Mouse (Mus musculus) midbrain, embryonic 12.5 days (tissue): ENCODE data around the gene Tpcn1. TPM values are rescaled to one million over a fixed set of nuclear protein-coding genes. Genes with fewer than 3 reads are reported as not detected.

Experiments
- ATAC-seq: fragments of 200-750 bp; cut with Nextera tagmentation; 2 replicates; pipeline ENCODE4 v1.8.0; 2017; ENCODE audit warnings: low read depth, moderate TSS enrichment, moderate library complexity; ENCODE audit not compliant: low FRiP score
- H3K27ac ChIP-seq: fragments of 300-500 bp; sonication (generic); replicated peaks from 2 replicates; pipeline ENCODE4 v1.5.1; 2016; ENCODE audit warnings: mild to moderate bottlenecking
- H3K27me3 ChIP-seq: fragments of 300-500 bp; sonication (generic); 2 replicates; pipeline ENCODE4 v1.6.1; 2016; ENCODE audit warnings: mild to moderate bottlenecking
- H3K36me3 ChIP-seq: fragments of 300-500 bp; sonication (generic); 2 replicates; pipeline ENCODE4 v1.6.1; 2016
- H3K4me1 ChIP-seq: fragments of 300-500 bp; sonication (generic); 2 replicates; pipeline ENCODE4 v1.6.1; 2016
- H3K4me2 ChIP-seq: fragments of 300-500 bp; sonication (generic); replicated peaks from 2 replicates; pipeline ENCODE4 v1.6.1; 2016; ENCODE audit warnings: mild to moderate bottlenecking, moderate library complexity
- H3K4me3 ChIP-seq: fragments of 300-500 bp; sonication (generic); 2 replicates; pipeline ENCODE4 v1.5.1; 2016; ENCODE audit warnings: mild to moderate bottlenecking
- H3K9ac ChIP-seq: fragments of 300-500 bp; sonication (generic); replicated peaks from 2 replicates; pipeline ENCODE4 v1.6.1; 2016; ENCODE audit warnings: mild to moderate bottlenecking, moderate library complexity
- H3K9me3 ChIP-seq: fragments of 300-500 bp; sonication (generic); 2 replicates; pipeline ENCODE4 v1.6.1; 2016; ENCODE audit warnings: mild to moderate bottlenecking
- WGBS: fragments of 180-500 bp; shearing (Covaris S2); methylation state at CpG from one replicate; pipeline ENCODE4 v1.1.7; 2016; 5-methylcytosine and 5-hydroxymethylcytosine counted together
- polyA plus RNA-seq: library from polyadenylated mRNA; unstranded; fragments of >200 nt; fragmentation: Nextera tagmentation; extraction: Ambion mirVana; gene quantifications from 2 replicates; pipeline ENCODE4 v1.2.1, GENCODE M21; 2016

The Tpcn1 gene
- polyA plus RNA-seq, 1 experiment from 2014 or later: 14.2 TPM

GRCm38 (mm10) chr5:120563914-120564311 lies 24.6 kb downstream of the Tpcn1 start:
- H3K9me3 ChIP-seq: no peaks in the 10 kb centered on the region
- peak overlapping the region; percentile 46; the same call in 1 of the 2 replicates for H3K27ac ChIP-seq
- peaks cover 79% of the 10 kb centered on the region for H3K4me1 ChIP-seq
- H3K4me2 ChIP-seq: no peak overlapping the region
- no peaks in the 10 kb centered on the region for H3K36me3 ChIP-seq
- no peak overlapping the region for H3K4me3 ChIP-seq
- WGBS: 46% methylated on average over 4 of the region's 4 CpGs
- H3K27me3 ChIP-seq: no peaks in the 10 kb centered on the region
- no peak for ATAC-seq
- no peak overlapping the region for H3K9ac ChIP-seq

- no peak overlapping the region for H3K4me2 ChIP-seq
- no peaks in the 10 kb centered on the region for H3K9me3 ChIP-seq
- no peaks in the 10 kb centered on the region for H3K36me3 ChIP-seq
- WGBS: 60% methylated on average over 28 of the region's 28 CpGs
- peaks cover 79% of the 10 kb centered on the region for H3K4me1 ChIP-seq
- no peaks in the 10 kb centered on the region for H3K27me3 ChIP-seq
- no peak for ATAC-seq
- no peak overlapping the region for H3K4me3 ChIP-seq
- peak overlapping the region; percentile 56 for H3K27ac ChIP-seq
- no peak overlapping the region for H3K9ac ChIP-seq
These were observed 25.2 kb downstream of the Tpcn1 start for GRCm38 (mm10) chr5:120562956-120563913.

- Histone ChIP-seq H3K27me3 (no peaks in the 10 kb centered on the region), H3K36me3 (peaks cover 3% of the 10 kb centered on the region), H3K4me2 (peak overlapping the region; percentile 16; the same call in 1 of the 2 replicates), H3K9me3 (no peaks in the 10 kb centered on the region), H3K4me3 (no peak overlapping the region), H3K27ac (peak overlapping the region; percentile 66), H3K9ac (no peak overlapping the region), H3K4me1 (peaks cover 54% of the 10 kb centered on the region)
- ATAC-seq: peak; percentile 73
- WGBS: 17% methylated on average over 16 of the region's 16 CpGs
These were observed 27.7 kb downstream of the Tpcn1 start for GRCm38 (mm10) chr5:120560616-120561311.

GRCm38 (mm10) chr5:120560129-120560615 lies 28.3 kb downstream of the Tpcn1 start:
- ATAC-seq: no peak
- no peaks in the 10 kb centered on the region for H3K27me3 ChIP-seq
- no peak overlapping the region for H3K4me2 ChIP-seq
- 0 out of 2 replicates have a peak overlapping the region, but pooled peaks have one; percentile 20 for H3K9ac ChIP-seq
- H3K9me3 ChIP-seq: no peaks in the 10 kb centered on the region
- no peak overlapping the region for H3K4me3 ChIP-seq
- WGBS: 73% methylated on average over 9 of the region's 9 CpGs
- H3K27ac ChIP-seq: peak overlapping the region; percentile 66
- peaks cover 8% of the 10 kb centered on the region for H3K36me3 ChIP-seq
- peaks cover 48% of the 10 kb centered on the region for H3K4me1 ChIP-seq

GRCm38 (mm10) chr5:120558762-120559161 lies 29.7 kb downstream of the Tpcn1 start:
- no peak overlapping the region for H3K9ac ChIP-seq
- 81% methylated on average over 14 of the region's 14 CpGs for WGBS
- no peak for ATAC-seq
- H3K4me2 ChIP-seq: no peak overlapping the region
- peaks cover 36% of the 10 kb centered on the region for H3K4me1 ChIP-seq
- peaks cover 20% of the 10 kb centered on the region for H3K36me3 ChIP-seq
- no peak overlapping the region for H3K4me3 ChIP-seq
- no peaks in the 10 kb centered on the region for H3K9me3 ChIP-seq
- no peak overlapping the region for H3K27ac ChIP-seq
- no peaks in the 10 kb centered on the region for H3K27me3 ChIP-seq

- Histone ChIP-seq H3K4me1 (peaks cover 29% of the 10 kb centered on the region), H3K27ac (no peak overlapping the region), H3K36me3 (peaks cover 27% of the 10 kb centered on the region), H3K4me2 (no peak overlapping the region), H3K4me3 (no peak overlapping the region), H3K9me3 (no peaks in the 10 kb centered on the region), H3K27me3 (no peaks in the 10 kb centered on the region), H3K9ac (no peak overlapping the region)
- 76% methylated on average over 8 of the region's 8 CpGs for WGBS
- no peak for ATAC-seq
These were observed 30.4 kb downstream of the Tpcn1 start for GRCm38 (mm10) chr5:120558041-120558440.

GRCm38 (mm10) chr5:120555871-120556270 lies 32.6 kb downstream of the Tpcn1 start:
- no peaks in the 10 kb centered on the region for H3K27me3 ChIP-seq
- no peak overlapping the region for H3K4me2 ChIP-seq
- H3K4me3 ChIP-seq: no peak overlapping the region
- H3K4me1 ChIP-seq: peaks cover 21% of the 10 kb centered on the region
- ATAC-seq: no peak
- no peak overlapping the region for H3K9ac ChIP-seq
- 89% methylated on average over 24 of the region's 24 CpGs for WGBS
- no peak overlapping the region for H3K27ac ChIP-seq
- H3K9me3 ChIP-seq: no peaks in the 10 kb centered on the region
- peaks cover 37% of the 10 kb centered on the region for H3K36me3 ChIP-seq

- Histone ChIP-seq H3K27ac (no peak overlapping the region), H3K4me3 (no peak overlapping the region), H3K9ac (no peak overlapping the region), H3K9me3 (no peaks in the 10 kb centered on the region), H3K4me1 (no peaks in the 10 kb centered on the region), H3K27me3 (no peaks in the 10 kb centered on the region), H3K4me2 (no peak overlapping the region), H3K36me3 (peaks cover 37% of the 10 kb centered on the region)
- ATAC-seq: no peak
- 96% methylated on average over 5 of the region's 5 CpGs for WGBS
These were observed 37.8 kb downstream of the Tpcn1 start for GRCm38 (mm10) chr5:120550673-120551072.

GRCm38 (mm10) chr5:120550137-120550536 lies 38.3 kb downstream of the Tpcn1 start:
- Histone ChIP-seq H3K4me2 (no peak overlapping the region), H3K4me3 (no peak overlapping the region), H3K4me1 (no peaks in the 10 kb centered on the region), H3K27ac (no peak overlapping the region), H3K9ac (no peak overlapping the region), H3K9me3 (no peaks in the 10 kb centered on the region), H3K36me3 (peaks cover 32% of the 10 kb centered on the region; the same call in 1 of the 2 replicates), H3K27me3 (no peaks in the 10 kb centered on the region)
- 84% methylated on average over 5 of the region's 5 CpGs for WGBS
- ATAC-seq: no peak

GRCm38 (mm10) chr5:120548236-120548850 lies 40.1 kb downstream of the Tpcn1 start:
- peaks cover 23% of the 10 kb centered on the region for H3K36me3 ChIP-seq
- ATAC-seq: no peak
- 80% methylated on average over 11 of the region's 11 CpGs for WGBS
- H3K4me2 ChIP-seq: no peak overlapping the region
- no peaks in the 10 kb centered on the region for H3K4me1 ChIP-seq
- H3K27me3 ChIP-seq: no peaks in the 10 kb centered on the region
- H3K4me3 ChIP-seq: no peak overlapping the region
- H3K9ac ChIP-seq: no peak overlapping the region
- no peak overlapping the region for H3K27ac ChIP-seq
- H3K9me3 ChIP-seq: no peaks in the 10 kb centered on the region

- H3K27ac ChIP-seq: no peak overlapping the region
These were observed 51.8 kb downstream of the Tpcn1 start for GRCm38 (mm10) chr5:120536632-120537031.

More at GRCm38 (mm10) chr5:120536632-120537031, 51.8 kb downstream of the Tpcn1 start:
- no peak for ATAC-seq
- Histone ChIP-seq H3K36me3 (peaks cover 15% of the 10 kb centered on the region), H3K9me3 (no peaks in the 10 kb centered on the region), H3K27me3 (no peaks in the 10 kb centered on the region), H3K4me1 (peaks cover 25% of the 10 kb centered on the region), H3K4me3 (no peak overlapping the region), H3K9ac (no peak overlapping the region), H3K4me2 (no peak overlapping the region)
- 67% methylated on average over 4 of the region's 5 CpGs for WGBS
